Mouse (Mus musculus): ENCODE measurements around the gene P3h4.

DNA sequence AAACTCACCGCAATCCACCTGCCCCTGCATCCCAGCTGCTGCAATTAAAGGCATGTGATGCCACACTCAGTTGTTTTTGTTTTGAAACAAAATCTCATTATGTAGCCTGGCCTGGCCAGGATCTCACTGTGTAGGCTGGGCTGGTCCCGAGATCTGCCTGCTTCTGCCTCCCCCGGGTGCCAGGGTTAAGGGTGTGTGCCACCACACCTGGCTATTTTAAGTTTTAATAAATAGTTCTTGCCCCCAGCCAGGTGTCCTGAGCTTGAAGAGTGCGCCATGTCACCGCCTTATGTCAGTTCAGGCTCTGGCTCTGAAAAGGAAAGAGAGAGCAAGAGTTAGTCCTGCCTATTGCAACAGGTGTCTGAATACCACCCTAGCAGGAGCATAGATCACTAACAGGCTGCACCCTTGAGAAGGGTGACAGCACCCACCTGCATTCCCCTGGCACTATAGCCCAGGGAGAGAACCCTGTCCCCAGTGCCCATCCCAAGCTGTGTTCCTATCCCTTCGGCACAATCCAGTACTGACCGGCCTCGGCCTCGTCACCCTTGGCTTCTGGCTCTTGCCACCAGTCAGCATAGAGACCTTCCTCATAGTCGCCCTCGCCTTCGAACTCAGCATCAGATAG lies 5.7 kb downstream of the P3h4 start:
- TF ChIP-seq EP300 (IDR thresholded peaks at IDR 0.05) (no peak), CTCF (IDR thresholded peaks at IDR 0.05) (no peak)

All from lung, postnatal 0 days (tissue).